Mouse (Mus musculus) limb, embryonic 10.5 days (tissue): Measurements from ENCODE around the gene AC109138.7. TPM values are rescaled to one million over a fixed set of nuclear protein-coding genes. Genes with fewer than 3 reads are reported as not detected.
A peak's percentile ranks its signal among the peaks of the same experiment; 100 is the strongest.

Source experiments
- DNase-seq: peaks from one replicate; pipeline ENCODE4 v3.0.0-alpha.2; 2017; ENCODE audit warnings: low spot score
- H3K27ac ChIP-seq: fragments of 300-500 bp; sonication (generic); 2 replicates; pipeline ENCODE4 v1.5.1; 2016; ENCODE audit warnings: mild to moderate bottlenecking
- H3K27me3 ChIP-seq: fragments of 300-500 bp; sonication (generic); 2 replicates; pipeline ENCODE4 v1.6.1; 2016; ENCODE audit warnings: low read depth, mild to moderate bottlenecking; ENCODE audit not compliant: poor library complexity, severe bottlenecking
- H3K36me3 ChIP-seq: fragments of 300-500 bp; sonication (generic); 2 replicates; pipeline ENCODE4 v1.6.1; 2016; ENCODE audit warnings: mild to moderate bottlenecking, moderate library complexity
- H3K4me1 ChIP-seq: fragments of 300-500 bp; sonication (generic); 2 replicates; pipeline ENCODE4 v1.6.1; 2016
- H3K4me3 ChIP-seq: fragments of 300-500 bp; sonication (generic); 2 replicates; pipeline ENCODE4 v1.5.1; 2016; ENCODE audit warnings: mild to moderate bottlenecking, moderate library complexity
- H3K9me3 ChIP-seq: fragments of 300-500 bp; sonication (generic); replicated peaks from 2 replicates; pipeline ENCODE4 v1.6.1; 2016; ENCODE audit warnings: mild to moderate bottlenecking
- WGBS: fragments of 180-500 bp; shearing (Covaris S2); methylation state at CpG from one replicate; pipeline ENCODE4 v1.1.7; 2016; 5-methylcytosine and 5-hydroxymethylcytosine counted together
- polyA plus RNA-seq: library from polyadenylated mRNA; unstranded; fragments of >200 nt; fragmentation: Nextera tagmentation; extraction: Ambion mirVana; gene quantifications from 2 replicates; pipeline ENCODE4 v1.2.1, GENCODE M21; 2016

The AC109138.7 gene
- polyA plus RNA-seq, 1 experiment from 2014 or later: not detected

DNA sequence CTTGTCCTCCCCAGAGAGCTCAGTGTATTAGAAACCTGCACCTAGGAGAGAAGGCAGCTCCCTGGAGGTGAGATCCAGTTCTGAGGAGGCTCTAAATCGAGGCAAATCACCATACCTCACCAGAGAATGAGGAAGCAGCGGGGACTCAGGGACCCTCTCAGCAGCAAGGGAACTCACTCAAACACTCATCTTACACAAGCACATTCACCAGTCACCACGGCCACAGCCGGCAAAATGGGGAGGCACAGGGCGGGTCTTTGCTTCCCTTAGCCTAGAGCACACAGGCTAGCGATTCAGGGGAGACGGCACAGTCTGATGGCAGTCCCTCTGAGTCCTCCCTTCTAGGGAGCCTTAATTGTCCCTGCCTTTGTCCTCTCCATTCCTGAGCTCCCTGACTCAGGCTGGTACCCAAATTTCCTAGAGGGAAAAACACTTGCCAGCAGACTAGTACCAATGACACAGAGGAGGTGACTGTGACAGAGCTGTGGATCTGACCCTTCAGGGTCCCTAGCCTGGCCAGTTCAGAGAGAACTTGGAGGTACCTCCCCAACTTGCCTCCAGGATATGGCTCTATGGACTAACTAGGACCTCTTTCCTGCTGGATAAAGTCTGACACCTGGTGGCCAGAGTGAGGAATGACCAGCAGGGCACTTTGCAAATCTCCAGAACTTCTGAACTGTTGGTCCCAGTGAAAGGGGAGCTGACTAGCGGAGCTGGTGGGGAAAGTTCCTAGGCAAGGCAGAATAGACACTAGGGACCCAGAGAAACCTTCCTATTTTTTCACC, 13.9 kb downstream of the AC109138.7 start:
- peak; percentile 79 for DNase-seq

GRCm38 (mm10) chr19:4228891-4229290, 14.7 kb downstream of the AC109138.7 start:
- 78% methylated on average over 4 of the region's 4 CpGs for WGBS

More for the DNA sequence above, 13.9 kb downstream of the AC109138.7 start:
- WGBS: 19% methylated on average over 8 of the region's 8 CpGs
- H3K27ac ChIP-seq: 0 out of 2 replicates have a peak overlapping the region, but pooled peaks have one; percentile 42
- H3K9me3 ChIP-seq: no peaks in the 10 kb centered on the region
- H3K36me3 ChIP-seq: peaks cover under 1% of the 10 kb centered on the region; the same call in 1 of the 2 replicates
- H3K4me3 ChIP-seq: no peak overlapping the region
- H3K27me3 ChIP-seq: peaks cover 34% of the 10 kb centered on the region
- H3K4me1 ChIP-seq: peaks cover 41% of the 10 kb centered on the region

GRCm38 (mm10) chr19:4229451-4230076, 15.4 kb downstream of the AC109138.7 start:
- H3K4me3 ChIP-seq: 0 out of 2 replicates have a peak overlapping the region, but pooled peaks have one; percentile 17
- 18% methylated on average over 9 of the region's 9 CpGs for WGBS
- H3K27ac ChIP-seq: peak overlapping the region; percentile 61; the same call in 1 of the 2 replicates

More at GRCm38 (mm10) chr19:4228891-4229290, 14.7 kb downstream of the AC109138.7 start:
- Histone ChIP-seq H3K9me3 (no peaks in the 10 kb centered on the region), H3K27ac (no peak overlapping the region), H3K27me3 (peaks cover 37% of the 10 kb centered on the region), H3K4me3 (no peak overlapping the region), H3K4me1 (peaks cover 41% of the 10 kb centered on the region), H3K36me3 (no peaks in the 10 kb centered on the region)
- no peak for DNase-seq

DNA sequence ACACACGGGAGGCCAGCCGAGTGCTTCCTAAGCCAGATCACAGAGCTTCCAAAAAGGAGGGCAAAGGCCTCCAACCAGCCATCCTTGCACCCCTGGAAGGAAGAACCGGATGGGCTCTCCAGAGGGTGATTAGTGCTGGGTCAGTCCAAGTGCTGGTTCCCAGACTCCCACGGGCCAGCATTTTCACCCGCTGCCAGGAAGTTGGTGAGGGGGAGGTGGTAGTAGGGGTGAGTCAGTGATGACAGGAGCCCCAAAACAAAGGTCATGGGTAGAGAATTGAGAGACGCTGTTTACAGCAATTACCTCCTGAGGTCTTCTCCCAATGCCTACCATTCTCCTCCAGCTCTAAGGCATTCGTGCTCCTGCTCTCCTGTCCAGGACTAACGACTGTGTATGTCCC, 16.3 kb downstream of the AC109138.7 start:
- Histone ChIP-seq H3K9me3 (no peaks in the 10 kb centered on the region), H3K4me3 (no peak overlapping the region), H3K36me3 (no peaks in the 10 kb centered on the region), H3K27me3 (peaks cover 37% of the 10 kb centered on the region), H3K4me1 (peaks cover 41% of the 10 kb centered on the region), H3K27ac (peak overlapping the region; percentile 61; the same call in 1 of the 2 replicates)
- 73% methylated on average over 8 of the region's 8 CpGs for WGBS
- no peak for DNase-seq

More at GRCm38 (mm10) chr19:4229451-4230076, 15.4 kb downstream of the AC109138.7 start:
- Histone ChIP-seq H3K4me1 (peaks cover 41% of the 10 kb centered on the region), H3K36me3 (no peaks in the 10 kb centered on the region), H3K9me3 (no peaks in the 10 kb centered on the region), H3K27me3 (peaks cover 37% of the 10 kb centered on the region)
- DNase-seq: no peak

- peak; percentile 89 for DNase-seq
- peaks cover 50% of the 10 kb centered on the region for H3K4me1 ChIP-seq
- H3K27me3 ChIP-seq: peaks cover 37% of the 10 kb centered on the region
- no peaks in the 10 kb centered on the region for H3K36me3 ChIP-seq
- H3K27ac ChIP-seq: peak within 1 kb of the TSS; percentile 85
- WGBS: 14% methylated on average over 26 of the region's 26 CpGs
- no peaks in the 10 kb centered on the region for H3K9me3 ChIP-seq
- peak within 1 kb of the TSS; percentile 68 for H3K4me3 ChIP-seq
Measured at GRCm38 (mm10) chr19:4231253-4232185, 17.4 kb downstream of the AC109138.7 start, which contains the start of gene Pold4. Gene Pold4 (plus strand): TSS chr19:4231899.

DNA sequence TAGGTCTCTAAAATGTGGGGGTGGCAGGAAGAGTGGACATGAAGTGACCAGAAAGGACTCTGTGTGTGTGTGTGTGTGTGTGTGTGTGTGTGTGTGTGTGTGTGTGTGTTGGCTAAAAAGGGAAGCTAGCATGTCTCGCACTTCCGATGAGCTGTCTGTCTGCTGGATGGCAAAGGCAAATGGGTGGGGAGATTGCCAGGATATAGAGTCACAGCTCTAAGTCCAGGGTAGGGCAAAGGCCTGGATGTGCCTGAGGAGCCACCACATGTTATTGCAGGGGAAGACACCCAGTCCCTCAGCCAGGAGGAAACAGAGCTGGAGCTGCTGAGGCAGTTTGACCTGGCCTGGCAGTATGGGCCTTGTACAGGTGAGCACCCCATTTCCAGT, 18.0 kb downstream of the AC109138.7 start:
- Histone ChIP-seq H3K27ac (peak overlapping the region; percentile 85), H3K9me3 (no peaks in the 10 kb centered on the region), H3K27me3 (peaks cover 34% of the 10 kb centered on the region), H3K4me1 (peaks cover 53% of the 10 kb centered on the region), H3K36me3 (no peaks in the 10 kb centered on the region), H3K4me3 (peak overlapping the region; percentile 68)
- WGBS: 54% methylated on average over 2 of the region's 2 CpGs
- DNase-seq: no peak

GRCm38 (mm10) chr19:4232651-4233050, 18.5 kb downstream of the AC109138.7 start:
- peaks cover 30% of the 10 kb centered on the region for H3K27me3 ChIP-seq
- H3K27ac ChIP-seq: no peak overlapping the region
- 81% methylated on average over 7 of the region's 7 CpGs for WGBS
- DNase-seq: no peak
- H3K9me3 ChIP-seq: no peaks in the 10 kb centered on the region
- H3K4me3 ChIP-seq: peak overlapping the region; percentile 68
- H3K36me3 ChIP-seq: no peaks in the 10 kb centered on the region
- H3K4me1 ChIP-seq: peaks cover 53% of the 10 kb centered on the region

DNA sequence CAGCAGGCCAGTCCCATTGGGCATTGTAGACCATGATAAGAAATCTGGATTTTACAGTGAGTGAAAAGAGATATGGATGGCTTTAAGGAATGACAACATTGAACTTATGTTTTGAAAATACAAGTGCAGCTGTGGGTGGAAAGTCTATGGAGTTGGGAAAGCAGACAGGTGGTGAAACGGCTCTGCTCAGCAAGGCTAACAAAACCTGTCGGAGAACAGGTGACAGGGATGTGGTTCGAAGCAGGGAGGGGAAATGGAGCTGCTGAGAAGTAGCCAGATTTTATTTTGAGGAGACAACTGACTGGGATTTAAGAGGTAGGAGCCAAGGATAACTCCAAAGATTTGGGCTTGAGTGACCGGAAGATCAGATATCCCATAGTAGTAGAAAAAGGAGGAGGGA, 20.4 kb downstream of the AC109138.7 start:
- H3K4me3 ChIP-seq: no peak overlapping the region
- no peak overlapping the region for H3K27ac ChIP-seq
- peaks cover 15% of the 10 kb centered on the region for H3K27me3 ChIP-seq
- H3K36me3 ChIP-seq: no peaks in the 10 kb centered on the region
- no peak for DNase-seq
- H3K9me3 ChIP-seq: no peaks in the 10 kb centered on the region
- WGBS: 87% methylated on average over 4 of the region's 4 CpGs
- peaks cover 46% of the 10 kb centered on the region for H3K4me1 ChIP-seq

DNA sequence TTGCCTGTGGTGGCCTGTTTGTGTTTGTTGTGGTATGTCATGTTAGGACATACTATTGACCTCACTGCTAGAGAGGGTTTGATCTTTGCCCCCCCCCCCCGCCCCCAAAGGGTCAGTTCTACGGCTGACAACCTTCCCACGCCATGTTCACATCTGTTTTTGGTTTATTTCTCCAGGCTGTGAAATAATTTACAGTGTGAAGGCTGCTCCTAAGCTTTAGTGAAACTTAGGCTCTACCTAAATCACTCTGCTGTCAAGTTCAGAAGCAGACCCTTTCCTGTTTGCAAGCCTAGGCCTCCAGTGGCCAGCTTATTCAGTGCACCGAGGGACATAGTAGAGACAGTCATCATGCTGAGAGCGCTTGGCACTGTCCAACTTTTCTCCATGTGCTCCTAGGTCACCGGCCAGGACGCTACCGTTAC, 26.1 kb downstream of the AC109138.7 start:
- Histone ChIP-seq H3K9me3 (no peaks in the 10 kb centered on the region), H3K36me3 (no peaks in the 10 kb centered on the region), H3K27ac (0 out of 2 replicates have a peak overlapping the region, but pooled peaks have one; percentile 17), H3K27me3 (no peaks in the 10 kb centered on the region), H3K4me1 (peaks cover 33% of the 10 kb centered on the region), H3K4me3 (no peak overlapping the region)
- 23% methylated on average over 8 of the region's 8 CpGs for WGBS
- peak; percentile 51 for DNase-seq

DNA sequence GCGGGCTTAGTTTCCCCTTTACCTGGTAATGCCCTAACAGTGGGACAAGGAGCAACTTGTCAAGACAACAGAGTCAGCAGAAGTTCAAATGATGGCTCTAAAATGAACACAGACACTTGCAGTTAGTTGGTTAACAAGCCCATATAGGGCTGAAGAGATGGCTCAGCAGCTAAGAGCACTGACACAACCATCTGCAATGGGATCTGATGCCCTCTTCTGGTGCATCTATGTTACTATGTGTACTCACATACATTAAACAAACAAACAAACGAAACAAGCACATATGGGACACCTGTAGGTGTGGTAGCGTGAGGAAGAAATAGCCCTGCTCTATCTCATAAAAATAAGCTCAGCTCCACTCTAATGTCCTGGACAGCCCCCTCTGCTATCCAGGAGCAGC, 28.3 kb downstream of the AC109138.7 start:
- no peak overlapping the region for H3K27ac ChIP-seq
- H3K4me3 ChIP-seq: no peak overlapping the region
- no peak for DNase-seq
- peaks cover 21% of the 10 kb centered on the region for H3K4me1 ChIP-seq
- H3K27me3 ChIP-seq: no peaks in the 10 kb centered on the region
- WGBS: 65% methylated on average over 3 of the region's 3 CpGs
- H3K9me3 ChIP-seq: no peaks in the 10 kb centered on the region
- H3K36me3 ChIP-seq: no peaks in the 10 kb centered on the region

DNA sequence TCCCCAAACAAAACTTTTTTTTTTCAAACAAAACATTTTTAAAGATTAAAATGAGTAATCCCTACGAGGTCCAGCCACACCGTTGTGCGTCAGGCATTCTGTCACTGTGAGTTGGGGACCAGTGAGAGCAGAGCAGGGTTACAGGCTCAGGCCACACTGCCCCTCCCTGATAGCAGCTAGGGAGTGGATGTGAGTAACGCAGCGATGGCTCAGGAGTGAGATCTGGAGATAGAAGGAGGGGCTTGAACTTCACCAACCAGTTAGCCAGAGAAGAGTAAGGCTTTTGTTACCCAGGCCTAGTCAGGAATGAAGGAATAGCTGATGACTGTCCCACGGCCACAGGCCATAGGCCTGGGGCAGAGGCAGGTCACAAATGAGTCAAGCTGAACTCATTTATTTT, 30.6 kb downstream of the AC109138.7 start:
- Histone ChIP-seq H3K4me1 (peaks cover 13% of the 10 kb centered on the region), H3K4me3 (no peak overlapping the region), H3K27me3 (no peaks in the 10 kb centered on the region), H3K36me3 (no peaks in the 10 kb centered on the region), H3K9me3 (no peaks in the 10 kb centered on the region), H3K27ac (no peak overlapping the region)
- WGBS: 84% methylated on average over 6 of the region's 6 CpGs
- DNase-seq: no peak

DNA sequence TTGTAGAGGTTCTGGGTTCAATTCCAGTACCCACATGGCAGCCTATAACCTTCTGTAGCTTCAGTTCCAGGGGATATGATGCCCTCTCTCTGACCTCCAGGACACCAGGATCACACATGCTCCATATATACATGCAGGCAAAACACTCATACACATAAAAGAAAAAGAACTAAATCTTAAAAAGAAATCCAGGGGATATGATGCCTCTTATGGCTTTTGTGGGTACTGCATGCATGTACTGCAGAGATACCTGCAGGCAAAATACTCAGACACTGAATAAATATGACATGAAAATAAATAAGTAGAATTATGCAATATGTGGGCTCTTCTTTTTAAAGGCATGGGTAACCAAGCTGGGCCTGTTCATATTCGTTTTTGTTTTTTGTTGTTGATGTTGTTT, 32.9 kb downstream of the AC109138.7 start:
- whole genome bisulfite sequencing: 59% methylated on average over 1 of the region's 1 CpGs
- DNase-seq: no peak
- Histone ChIP-seq H3K36me3 (no peaks in the 10 kb centered on the region), H3K4me3 (no peak overlapping the region), H3K4me1 (no peaks in the 10 kb centered on the region), H3K27ac (no peak overlapping the region), H3K9me3 (no peaks in the 10 kb centered on the region), H3K27me3 (no peaks in the 10 kb centered on the region)
